Mouse (Mus musculus) ovary, postnatal 36 days (tissue): ENCODE measurements around the gene Acsl4.

Experiments used
- DNase-seq: peaks from one replicate; pipeline ENCODE4 v3.0.0; 2022; ENCODE audit warnings: low spot score, mixed read lengths

The Acsl4 gene

DNA sequence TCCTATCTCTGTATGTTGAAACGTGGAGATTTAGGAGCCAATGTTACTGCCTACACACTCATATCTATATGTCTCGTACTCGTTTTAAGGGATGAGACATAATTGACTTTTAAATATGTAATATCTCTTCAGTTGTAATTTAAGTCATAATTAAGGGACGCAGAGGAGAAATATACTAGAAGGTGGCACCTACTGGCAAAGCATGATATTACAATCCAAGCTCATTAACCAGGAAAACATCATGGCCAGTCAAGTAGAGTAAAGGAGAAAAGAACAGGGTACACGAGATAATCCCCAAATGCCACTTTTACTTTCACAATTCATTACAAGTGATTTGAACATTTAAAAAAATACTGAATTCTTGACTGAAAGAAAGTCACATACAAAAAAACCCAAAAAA, 31.9 kb downstream of the Acsl4 start:
- DNase-seq: no peak

DNA sequence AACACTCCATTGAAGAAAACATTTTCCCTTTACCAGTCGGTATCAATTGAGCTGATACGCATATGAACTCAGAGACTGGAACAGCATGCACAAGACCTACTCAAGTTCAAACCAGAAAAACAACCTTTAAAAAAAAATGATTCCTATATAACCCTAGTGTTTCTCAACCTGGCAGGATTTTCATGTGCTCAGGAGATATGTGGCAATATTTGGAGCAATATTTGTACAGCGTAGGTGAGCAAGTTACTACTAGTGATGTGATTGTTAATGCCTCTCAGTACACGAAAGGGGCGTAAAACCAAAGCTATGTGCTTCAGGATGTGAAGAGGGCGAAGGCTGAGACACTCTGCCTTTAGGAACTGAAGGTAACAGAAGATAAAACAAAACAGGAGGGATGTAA, 54.1 kb downstream of the Acsl4 start:
- DNase-seq: no peak

GRCm38 (mm10) chrX:142335502-142335901, 54.8 kb downstream of the Acsl4 start:
- DNase-seq: no peak

DNA sequence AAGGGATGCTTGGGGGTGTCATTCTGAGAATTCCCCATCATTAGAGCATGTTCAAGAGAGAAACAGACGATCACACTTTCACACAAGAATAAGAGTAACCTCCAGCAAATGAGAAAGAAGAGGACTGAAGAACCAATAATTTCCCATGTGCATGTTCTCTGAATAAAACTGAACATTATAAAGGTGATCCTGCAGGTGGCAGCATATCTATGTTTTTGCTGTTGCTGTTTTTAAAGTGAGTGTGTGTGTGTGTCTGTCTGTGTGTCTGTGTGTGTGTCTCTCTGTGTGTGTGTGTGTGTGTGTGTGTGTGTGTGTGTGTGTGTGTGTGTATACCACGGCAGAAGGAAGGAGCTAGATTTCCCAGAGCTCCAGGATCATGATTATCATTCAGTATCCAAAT, 64.6 kb downstream of the Acsl4 start:
- no peak for DNase-seq

DNA sequence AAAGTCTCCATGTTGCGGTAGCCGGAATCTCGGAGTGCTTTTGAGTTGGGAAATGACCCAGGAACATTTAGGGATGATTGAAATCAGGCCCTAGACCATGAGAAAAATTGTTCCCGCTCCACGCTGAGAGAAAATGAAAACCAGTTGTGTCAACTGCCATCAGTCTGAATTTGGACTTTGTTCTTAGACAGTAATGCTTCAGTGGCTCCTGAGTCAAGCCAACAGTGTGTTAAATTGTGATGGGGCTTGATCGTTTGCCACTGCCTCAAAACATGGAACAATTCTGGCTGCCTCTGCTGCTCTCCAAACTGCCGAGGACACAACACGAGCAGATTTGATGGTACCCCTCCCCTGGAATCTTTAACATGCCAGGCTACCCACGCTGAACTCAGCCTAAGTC, 74.2 kb downstream of the Acsl4 start:
- DNase-seq: no peak

GRCm38 (mm10) chrX:142315270-142315669, 75.1 kb downstream of the Acsl4 start:
- no peak for DNase-seq

GRCm38 (mm10) chrX:142314307-142315024, 75.9 kb downstream of the Acsl4 start:
- peak; percentile 48 for DNase-seq

GRCm38 (mm10) chrX:142310431-142310830, 79.9 kb downstream of the Acsl4 start:
- DNase-seq: no peak

DNA sequence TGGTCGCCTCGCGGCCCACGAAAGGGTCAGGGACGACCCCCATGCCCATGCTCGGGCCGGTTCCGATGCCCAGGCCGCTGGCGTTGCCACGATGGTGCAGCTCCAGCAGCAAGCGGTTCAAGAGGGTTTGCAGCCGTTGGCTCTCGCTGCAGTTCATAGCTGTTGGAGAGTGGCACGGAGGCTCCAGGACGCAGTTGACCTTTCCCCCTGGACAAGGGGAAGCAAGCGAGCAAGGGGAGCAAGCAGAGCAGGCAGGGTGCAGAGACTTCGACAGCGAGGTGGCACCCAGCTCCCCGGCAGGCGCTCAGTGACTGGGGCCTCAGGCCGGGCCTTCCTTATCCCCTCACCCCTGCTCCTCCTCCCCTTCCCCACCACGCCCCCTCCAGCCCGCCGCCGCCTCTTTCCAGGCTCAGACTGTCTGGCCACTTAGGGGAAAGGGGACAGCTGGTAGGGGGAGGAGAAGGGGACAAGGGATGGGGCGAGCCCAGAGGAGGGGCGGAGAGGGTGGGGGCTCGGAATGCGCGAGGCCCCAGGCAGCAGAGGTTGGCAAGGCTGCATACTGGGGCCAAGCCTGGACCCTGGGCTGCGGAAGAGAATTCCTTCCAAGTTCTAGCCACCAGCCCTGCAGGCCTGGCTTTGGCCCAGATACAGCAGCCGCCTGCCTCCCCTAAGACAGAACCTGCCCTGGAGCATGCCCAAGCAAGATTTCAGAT, 84.3 kb downstream of the Acsl4 start, which contains the start of gene Kcne1l:
TSS of gene Kcne1l (minus strand) at position 426 of the 713 bp plus-strand sequence.
- no peak for DNase-seq

- DNase-seq: no peak
Measured at GRCm38 (mm10) chrX:142305010-142305868, 85.1 kb downstream of the Acsl4 start.

- no peak for DNase-seq
Measured at GRCm38 (mm10) chrX:142304592-142304991, 85.7 kb downstream of the Acsl4 start.

DNA sequence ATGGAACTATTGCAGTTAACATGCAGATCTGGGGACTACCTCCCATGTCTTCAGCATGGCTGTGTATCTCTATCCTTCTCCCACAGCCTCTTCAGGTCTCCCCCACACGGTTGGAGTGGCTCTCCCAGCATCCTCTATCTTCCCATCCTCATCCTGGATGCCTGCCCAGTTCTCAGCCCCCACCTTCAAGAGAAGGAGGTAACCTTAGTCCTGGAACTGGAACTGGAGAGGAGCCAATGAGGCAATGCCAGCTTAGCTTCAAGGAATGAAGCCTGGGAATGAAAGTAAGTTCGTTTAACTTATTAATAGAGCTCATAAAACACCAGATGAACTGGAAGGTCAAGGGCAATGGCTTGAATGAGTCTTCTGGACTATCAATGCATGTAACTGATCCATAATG, 86.9 kb downstream of the Acsl4 start:
- no peak for DNase-seq

DNA sequence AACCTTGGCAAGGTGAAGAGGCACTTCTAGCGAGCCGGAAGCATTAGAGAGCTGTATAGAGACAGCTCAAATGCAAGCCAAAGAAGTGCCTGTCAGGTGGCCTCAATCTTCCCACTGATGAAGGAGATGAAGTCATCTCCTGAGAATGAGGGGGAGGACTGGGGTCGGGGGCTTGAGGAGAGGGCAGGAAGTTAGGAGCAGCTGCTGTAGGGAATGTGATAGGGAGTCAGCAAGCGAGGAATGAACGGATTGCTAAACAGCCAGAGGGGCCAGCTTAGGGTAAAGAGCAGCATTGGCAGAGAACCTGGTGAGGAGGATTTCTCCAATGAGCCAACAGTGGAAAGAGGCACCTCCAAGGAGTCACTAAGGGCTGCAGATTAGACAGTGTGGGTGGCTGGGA, 104.4 kb downstream of the Acsl4 start:
- DNase-seq: no peak

GRCm38 (mm10) chrX:142276573-142276972, 113.8 kb downstream of the Acsl4 start:
- no peak for DNase-seq

DNA sequence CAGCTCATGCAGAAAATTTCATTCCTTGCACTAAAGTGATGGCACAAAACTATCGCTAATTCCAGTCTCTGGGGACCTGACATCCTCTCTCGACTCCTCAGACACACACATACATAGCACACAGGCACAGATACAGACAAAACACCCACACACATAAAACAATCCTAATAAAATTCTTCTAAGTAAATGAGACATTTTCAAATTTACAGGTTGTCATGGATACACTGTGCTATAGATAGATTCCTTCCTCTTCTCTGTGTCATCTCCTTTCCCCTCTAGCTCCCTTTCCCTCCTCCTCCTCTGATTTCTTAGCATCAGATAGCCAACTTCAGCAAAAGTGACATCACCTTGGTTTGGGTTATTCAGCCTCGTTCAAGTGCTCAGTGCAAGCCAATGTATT, 114.3 kb downstream of the Acsl4 start:
- DNase-seq: no peak
